Mouse (Mus musculus) yolk sac, embryonic 10.5 days (tissue): Measurements from ENCODE around the gene Edrf1.
"Not testable (repeated sequence)": the region's sequence is repeated elsewhere in the genome, so short reads cannot be mapped to it uniquely, and the experiment has no call there.

Experiments used
- DNase-seq: peaks from one replicate; pipeline ENCODE4 v3.0.0-alpha.2; 2017; ENCODE audit warnings: low spot score

Edrf1 gene

GRCm38 (mm10) chr7:133645716-133646115, 8.4 kb downstream of the Edrf1 start:
- DNase-seq, result no peak

GRCm38 (mm10) chr7:133662467-133662866, 25.1 kb downstream of the Edrf1 start:
- no peak for DNase-seq

GRCm38 (mm10) chr7:133669071-133669470, 31.7 kb downstream of the Edrf1 start:
- DNase-seq, result no peak

DNA sequence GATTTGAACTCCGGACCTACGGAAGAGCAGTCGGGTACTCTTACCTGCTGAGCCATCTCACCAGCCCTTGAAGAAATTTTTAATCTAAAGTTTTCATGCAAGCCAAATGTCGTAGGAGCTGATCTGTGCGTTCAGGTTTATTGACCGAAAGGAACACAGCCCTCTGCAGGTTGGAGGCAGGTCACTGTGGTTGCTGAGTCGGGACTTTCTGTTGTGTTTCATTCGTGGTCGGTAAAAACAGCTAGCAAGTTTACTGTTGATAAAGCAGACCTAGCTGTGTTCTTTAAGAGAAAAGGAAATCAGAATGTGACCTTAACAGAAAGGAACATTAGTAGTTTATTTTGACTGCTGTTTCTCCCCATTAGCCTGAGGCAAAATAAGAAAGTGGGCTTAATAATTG, 32.6 kb downstream of the Edrf1 start:
- DNase-seq, result no peak

DNA sequence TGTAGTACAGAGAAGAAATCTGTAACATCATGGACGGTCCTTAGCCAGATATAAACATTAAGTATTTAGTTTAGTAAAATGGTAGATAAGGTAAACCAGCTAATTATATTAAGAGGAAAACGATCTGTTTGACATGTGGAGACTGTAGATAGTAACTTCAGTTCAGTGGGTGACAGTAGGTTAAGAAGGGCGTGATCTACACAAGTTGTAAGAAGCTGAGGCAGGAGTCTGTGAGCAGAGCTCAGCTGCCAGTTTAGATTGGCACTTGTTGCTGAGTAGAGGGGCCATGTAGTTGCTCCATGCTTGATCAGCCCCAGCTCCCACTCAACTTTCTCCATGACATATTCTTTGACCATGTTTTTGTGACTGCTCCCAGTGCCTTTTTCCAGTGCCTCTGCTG, 33.5 kb downstream of the Edrf1 start:
- DNase-seq, result no peak

DNA sequence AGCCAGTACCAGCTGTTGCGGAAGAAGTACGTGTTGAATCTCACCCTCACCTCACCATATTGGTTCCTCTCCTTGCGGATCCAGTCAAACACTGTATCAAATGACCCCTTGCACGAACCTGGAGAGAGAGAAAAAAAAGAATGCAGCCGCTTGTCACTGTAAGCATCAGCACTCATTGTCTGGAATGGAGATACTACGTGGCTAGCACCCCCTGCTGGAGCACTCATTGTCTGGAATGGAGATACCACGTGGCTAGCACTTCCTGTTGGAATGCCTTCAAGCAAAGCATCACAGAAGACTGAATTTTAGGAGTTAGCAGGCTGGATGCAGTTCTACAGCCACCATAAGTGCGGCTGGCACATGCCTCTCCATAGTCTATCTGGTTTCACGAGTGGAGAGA, 38.7 kb downstream of the Edrf1 start:
- no peak for DNase-seq

GRCm38 (mm10) chr7:133678716-133679115, 41.4 kb downstream of the Edrf1 start:
- DNase-seq, result no peak

- no peak for DNase-seq
These were observed 42.1 kb downstream of the Edrf1 start for GRCm38 (mm10) chr7:133679439-133679838.

DNA sequence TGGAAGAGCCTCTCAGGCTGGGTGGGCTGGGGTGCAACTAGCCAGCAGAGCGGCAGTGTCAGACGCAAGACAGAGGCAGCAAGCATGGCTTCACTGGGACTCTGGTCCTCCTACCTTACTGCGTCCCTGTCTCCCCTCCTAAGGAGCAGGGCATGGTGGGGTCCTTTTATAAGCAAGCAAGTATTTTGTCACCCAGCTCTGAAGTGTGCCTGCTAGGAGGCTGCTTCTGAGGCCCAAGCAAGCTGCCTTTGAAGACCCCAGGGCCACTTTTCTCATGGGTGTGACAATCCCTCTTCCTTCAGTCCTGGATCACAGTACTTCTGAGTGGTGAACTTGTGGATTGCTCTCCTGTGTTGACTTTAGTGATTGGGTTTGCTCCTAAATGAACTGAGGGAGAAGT, 42.6 kb downstream of the Edrf1 start, which contains the start of gene Mmp21:
Gene Mmp21, minus strand, starts transcription at position 101 of the 400 bp plus-strand sequence.
- DNase-seq, result no peak

DNA sequence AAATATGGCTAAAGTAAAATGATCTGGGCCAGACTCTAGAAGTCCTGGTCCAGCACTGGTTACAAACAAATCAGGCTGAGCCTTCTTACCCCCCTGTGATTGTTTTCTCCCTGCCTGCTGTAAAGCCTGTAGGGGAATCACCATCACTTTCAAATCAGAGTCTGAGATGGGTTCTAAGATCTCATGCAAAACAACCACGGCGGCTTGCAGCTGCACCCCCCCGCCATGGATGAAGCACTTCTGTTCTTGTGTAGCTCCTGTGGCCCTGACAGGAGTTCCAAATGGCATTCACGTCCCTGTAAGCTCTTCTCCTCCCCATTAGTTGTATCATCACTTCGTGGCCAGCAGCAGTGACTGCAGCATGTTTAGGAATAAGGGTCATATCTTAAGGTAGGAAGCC, 46.3 kb downstream of the Edrf1 start:
- DNase-seq, result no peak

GRCm38 (mm10) chr7:133684110-133684509, 46.8 kb downstream of the Edrf1 start:
- no peak for DNase-seq

DNA sequence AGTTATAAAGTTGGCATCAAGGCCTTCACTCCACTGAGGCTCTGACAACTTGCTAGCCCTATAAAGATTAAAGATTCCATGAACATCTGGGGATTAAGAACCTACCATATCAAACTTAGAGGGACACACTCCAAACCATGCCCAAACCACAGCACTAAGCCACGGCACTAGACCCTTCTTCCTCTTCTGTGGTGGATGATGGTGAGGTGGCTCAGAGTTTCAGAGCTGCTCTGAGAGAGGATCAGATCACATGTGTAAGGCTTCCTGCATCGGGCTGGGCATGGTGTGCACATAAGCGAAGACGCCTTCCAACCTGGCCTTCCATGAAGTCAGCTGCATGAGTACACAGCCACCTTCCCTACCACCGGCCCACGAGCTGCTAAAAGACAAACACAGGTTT, 47.4 kb downstream of the Edrf1 start:
- no peak for DNase-seq

DNA sequence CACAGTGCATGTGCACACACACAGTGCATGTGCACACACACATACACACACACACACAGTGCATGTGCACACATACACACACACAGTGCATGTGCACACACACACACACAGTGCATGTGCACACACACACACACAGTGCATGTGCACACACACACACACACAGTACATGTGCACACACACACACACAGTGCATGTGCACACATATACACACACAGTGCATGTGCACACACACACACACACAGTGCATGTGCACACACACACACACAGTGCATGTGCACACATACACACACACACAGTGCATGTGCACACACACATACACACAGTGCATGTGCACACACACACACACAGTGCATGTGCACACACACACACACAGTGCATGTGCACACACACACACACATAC, 48.3 kb downstream of the Edrf1 start:
- DNase-seq, result not testable (repeated sequence)

DNA sequence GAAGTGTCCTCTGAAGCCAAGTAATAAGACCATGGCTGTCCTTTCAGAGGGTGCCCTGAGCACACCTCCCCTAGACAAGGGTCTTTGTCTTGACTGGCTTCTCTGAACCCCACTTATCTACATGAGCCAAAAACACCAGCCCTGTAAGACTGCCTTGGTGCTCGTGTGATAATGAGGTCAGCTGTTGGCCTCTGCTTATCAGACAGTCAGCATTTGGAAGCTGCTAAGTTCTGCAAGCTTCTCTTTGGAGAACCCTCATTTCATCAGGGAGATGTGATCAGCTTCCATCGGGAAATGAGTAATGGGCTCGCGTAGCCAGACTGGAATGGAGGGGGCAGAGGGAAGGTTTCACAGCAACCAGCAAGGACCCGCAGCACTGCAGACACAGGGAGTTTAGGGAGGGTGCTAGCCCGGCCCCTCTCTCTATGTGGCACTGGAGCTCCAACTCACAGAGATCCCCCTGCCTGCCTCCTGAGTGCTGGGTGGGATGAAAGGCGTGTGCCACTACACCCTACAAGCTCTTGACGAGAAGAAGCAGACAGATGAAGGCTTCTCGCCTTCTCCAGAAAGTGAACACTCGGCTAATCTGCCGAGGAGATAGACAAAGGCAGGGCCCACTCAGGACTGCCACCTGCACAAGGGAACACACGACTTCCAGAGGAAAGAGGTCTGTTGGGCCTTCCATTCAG, 60.8 kb downstream of the Edrf1 start:
- DNase-seq, result no peak

DNA sequence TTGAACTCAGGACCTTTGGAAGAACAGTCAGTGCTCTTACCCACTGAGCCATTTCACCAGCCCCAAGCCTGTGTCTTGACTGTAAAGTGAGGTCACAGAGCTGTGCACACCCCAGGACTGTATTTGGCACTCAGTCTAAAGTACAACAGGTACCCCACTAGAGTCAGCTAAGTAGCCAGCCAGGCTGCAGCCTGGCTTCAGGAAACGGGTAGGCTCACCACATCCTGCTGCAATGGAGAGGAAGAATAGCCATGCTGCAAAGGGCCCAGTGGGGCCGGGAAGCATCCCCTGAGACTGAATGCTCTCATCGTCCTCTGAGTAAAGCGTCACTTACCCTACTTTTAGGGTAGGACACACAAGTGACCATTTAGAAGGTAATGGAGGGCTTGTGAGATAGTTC, 62.5 kb downstream of the Edrf1 start:
- DNase-seq, result no peak

GRCm38 (mm10) chr7:133701366-133701765, 64.0 kb downstream of the Edrf1 start:
- DNase-seq, result no peak

- peak; percentile 37 for DNase-seq
These were observed 65.0 kb downstream of the Edrf1 start for GRCm38 (mm10) chr7:133702333-133702732.

GRCm38 (mm10) chr7:133703906-133704305, 66.6 kb downstream of the Edrf1 start:
- no peak for DNase-seq

GRCm38 (mm10) chr7:133707301-133707700, 70.0 kb downstream of the Edrf1 start:
- no peak for DNase-seq

DNA sequence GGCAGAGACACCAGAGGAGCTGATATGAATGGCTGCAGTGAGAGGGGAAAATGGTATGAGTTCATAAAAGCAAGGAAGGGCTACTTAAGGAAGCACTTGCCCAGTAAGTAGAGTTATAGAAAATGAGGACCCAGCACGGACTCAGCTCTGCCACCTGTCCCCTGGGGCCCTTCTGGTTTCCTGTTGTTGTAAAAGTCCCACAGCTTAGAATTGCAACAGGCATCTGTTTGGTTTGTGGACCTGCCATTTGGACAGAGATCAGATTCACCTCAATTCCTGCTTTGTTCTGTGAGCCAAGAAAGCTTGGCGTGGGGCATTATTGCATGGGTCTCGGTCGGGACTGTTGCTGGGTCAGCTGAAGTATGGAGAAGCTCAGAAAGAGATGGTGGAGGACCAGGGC, 78.0 kb downstream of the Edrf1 start:
- no peak for DNase-seq

DNA sequence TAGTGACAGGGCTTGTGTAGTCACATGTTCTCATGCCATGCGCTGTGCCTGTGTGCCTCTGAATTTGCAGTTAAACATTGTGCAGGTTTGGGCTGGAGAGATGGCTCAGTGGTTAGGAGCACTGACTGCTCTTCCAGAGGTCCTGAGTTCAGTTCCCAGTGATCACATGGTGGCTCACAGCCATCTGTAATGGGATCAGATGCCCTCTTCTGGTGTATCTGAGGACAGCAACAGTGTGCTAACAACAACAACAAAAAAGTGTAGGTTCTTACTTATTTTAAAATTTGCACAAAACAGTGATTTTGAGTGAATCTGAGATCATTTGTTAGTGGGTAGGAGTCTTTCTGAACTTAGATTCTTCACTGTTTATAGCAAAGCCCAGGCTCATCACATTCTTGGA, 81.2 kb downstream of the Edrf1 start:
- no peak for DNase-seq

GRCm38 (mm10) chr7:133720616-133721015, 83.3 kb downstream of the Edrf1 start:
- no peak for DNase-seq
